Mouse (Mus musculus): Measurements from ENCODE around the gene Tac4.

DNA sequence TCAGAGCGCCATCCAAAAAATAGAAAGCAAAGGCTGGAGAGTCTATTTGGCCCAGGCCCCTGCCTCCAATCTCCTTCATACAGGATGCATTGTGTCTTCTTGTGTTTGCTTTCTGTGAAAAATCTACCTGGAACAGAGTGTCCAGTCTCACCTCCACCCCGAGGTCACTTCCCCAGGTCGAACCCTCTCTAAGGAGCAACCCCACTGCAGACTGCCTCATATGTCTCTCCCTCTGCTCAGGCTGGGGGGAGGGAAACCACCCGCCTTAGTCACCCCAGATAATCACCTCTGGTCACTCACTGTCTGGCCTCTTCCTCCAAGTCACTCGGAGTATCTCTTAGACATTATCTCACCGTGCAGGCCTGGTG lies 29.0 kb upstream of the Tac4 start:
- TF ChIP-seq GATA1 (IDR thresholded peaks at IDR 0.05; ENCODE audit: low read length) (no peak), TAL1 (IDR thresholded peaks at IDR 0.05; ENCODE audit: low read length) (no peak)

Measured in erythroblast, embryonic 14.5 days (primary cell).